Mouse (Mus musculus) cerebral cortex, adult 2 months (tissue): ENCODE data around the gene Gm10577.

Experiments
- WGBS: fragments of 180-500 bp; shearing (Covaris S2); methylation state at CpG from one replicate; pipeline ENCODE4 v1.1.7; 2018; 5-methylcytosine and 5-hydroxymethylcytosine counted together

The Gm10577 gene

GRCm38 (mm10) chr4:101020596-101020995, at the start of gene Gm10577:
TSS of gene Gm10577 (minus strand) at chr4:101020696.
- 70% methylated on average over 4 of the region's 4 CpGs for WGBS

- 2% methylated on average over 55 of the region's 55 CpGs for WGBS
Observed at GRCm38 (mm10) chr4:101069154-101069971, 48.9 kb upstream of the Gm10577 start.

GRCm38 (mm10) chr4:101068786-101069153, 48.3 kb upstream of the Gm10577 start, which contains the start of gene Raver2:
TSS of gene Raver2 (plus strand) at chr4:101068983.
- 4% methylated on average over 41 of the region's 54 CpGs for WGBS

- 62% methylated on average over 5 of the region's 5 CpGs for WGBS
Observed at GRCm38 (mm10) chr4:101066401-101066800, 45.9 kb upstream of the Gm10577 start.

GRCm38 (mm10) chr4:101062146-101062545, 41.6 kb upstream of the Gm10577 start:
- 44% methylated on average over 2 of the region's 2 CpGs for WGBS

- WGBS: 77% methylated on average over 4 of the region's 4 CpGs
Observed at GRCm38 (mm10) chr4:101046576-101046975, 26.1 kb upstream of the Gm10577 start.

GRCm38 (mm10) chr4:101043691-101044090, 23.2 kb upstream of the Gm10577 start:
- 87% methylated on average over 2 of the region's 2 CpGs for WGBS

GRCm38 (mm10) chr4:101037156-101037555, 16.7 kb upstream of the Gm10577 start:
- 35% methylated on average over 7 of the region's 7 CpGs for WGBS

GRCm38 (mm10) chr4:101035131-101035530, 14.6 kb upstream of the Gm10577 start:
- 66% methylated on average over 5 of the region's 5 CpGs for WGBS

GRCm38 (mm10) chr4:101033047-101033446, 12.6 kb upstream of the Gm10577 start:
- 77% methylated on average over 3 of the region's 3 CpGs for WGBS

- WGBS: 82% methylated on average over 9 of the region's 9 CpGs
Observed at GRCm38 (mm10) chr4:101027852-101028411, 7.4 kb upstream of the Gm10577 start.

- WGBS: 56% methylated on average over 2 of the region's 2 CpGs
Observed at GRCm38 (mm10) chr4:101026995-101027394, 6.5 kb upstream of the Gm10577 start.

- 32% methylated on average over 5 of the region's 5 CpGs for whole genome bisulfite sequencing
Observed at GRCm38 (mm10) chr4:101026566-101026965, 6.1 kb upstream of the Gm10577 start.

GRCm38 (mm10) chr4:101017806-101018205, 2.7 kb downstream of the Gm10577 start:
- 69% methylated on average over 4 of the region's 4 CpGs for WGBS

- WGBS: 87% methylated on average over 4 of the region's 4 CpGs
Observed at GRCm38 (mm10) chr4:101009092-101009491, 11.4 kb downstream of the Gm10577 start.

GRCm38 (mm10) chr4:101008362-101008769, 12.1 kb downstream of the Gm10577 start:
- 60% methylated on average over 5 of the region's 5 CpGs for WGBS

GRCm38 (mm10) chr4:101002961-101003360, 17.5 kb downstream of the Gm10577 start:
- WGBS: 90% methylated on average over 16 of the region's 16 CpGs

GRCm38 (mm10) chr4:101001073-101001472, 19.4 kb downstream of the Gm10577 start:
- 76% methylated on average over 6 of the region's 6 CpGs for WGBS

- whole genome bisulfite sequencing: 95% methylated on average over 3 of the region's 3 CpGs
Observed at GRCm38 (mm10) chr4:101000622-101001021, 19.9 kb downstream of the Gm10577 start.

GRCm38 (mm10) chr4:100998906-100999305, 21.6 kb downstream of the Gm10577 start:
- WGBS: 58% methylated on average over 8 of the region's 8 CpGs

- 5% methylated on average over 2 of the region's 2 CpGs for WGBS
Observed at GRCm38 (mm10) chr4:100998145-100998544, 22.4 kb downstream of the Gm10577 start.

- WGBS: 46% methylated on average over 4 of the region's 4 CpGs
Observed at GRCm38 (mm10) chr4:100996060-100996651, 24.3 kb downstream of the Gm10577 start.

- WGBS: 89% methylated on average over 5 of the region's 5 CpGs
Observed at GRCm38 (mm10) chr4:100995617-100996016, 24.9 kb downstream of the Gm10577 start.
